Mouse (Mus musculus): Measurements from ENCODE around the gene Hist2h2be. TPM values are rescaled to one million over a fixed set of nuclear protein-coding genes. Genes with fewer than 3 reads are reported as not detected.
"Not testable (repeated sequence)": the region's sequence is repeated elsewhere in the genome, so short reads cannot be mapped to it uniquely, and the experiment has no call there.

The Hist2h2be gene
- total and polyA plus RNA-seq, 3 experiments, result 1.8 to 3.2 TPM; not detected in 1

GRCm38 (mm10) chr3:96198181-96198580 lies 22.7 kb upstream of the Hist2h2be start (continued):
- TF ChIP-seq USF2 (IDR thresholded peaks at IDR 0.05; ENCODE audit: borderline replicate concordance in 1 of 2, insufficient read depth in 1 of 2, low read depth in 1 of 2, low read length in 2 of 2) (no peak), ZC3H11A (IDR thresholded peaks at IDR 0.05; ENCODE audit: low read depth, low read length) (no peak), MYC (IDR thresholded peaks at IDR 0.05; ENCODE audit: low read depth, low read length) (peak; percentile 68; the same call in 1 of the 2 replicates), MEF2A (IDR thresholded peaks at IDR 0.05; ENCODE audit: extremely low read depth, insufficient replicate concordance, low read depth, low read length, poor library complexity, severe bottlenecking) (no peak), MXI1 (IDR thresholded peaks at IDR 0.05; ENCODE audit: low read depth, low read length) (peak; percentile 89), SMC3 (IDR thresholded peaks at IDR 0.05; ENCODE audit: low read depth, low read length) (no peak), POLR2A (IDR thresholded peaks at IDR 0.05; ENCODE audit: control insufficient read depth in 1 of 2, insufficient read depth in 1 of 2, low read depth in 1 of 2, low read length in 2 of 2, poor library complexity in 1 of 2) (peak in 1 of 2 experiments; percentile 76; a peak in 2 of 4 replicates), RCOR1 (IDR thresholded peaks at IDR 0.05; ENCODE audit: low read depth, low read length) (no peak), POLR2AphosphoS2 (IDR thresholded peaks at IDR 0.05; ENCODE audit: low read length) (peak; percentile 93), NRF1 (IDR thresholded peaks at IDR 0.05; ENCODE audit: insufficient read depth, low read depth, low read length, poor library complexity, severe bottlenecking) (no peak), ZKSCAN1 (IDR thresholded peaks at IDR 0.05; ENCODE audit: low read depth, low read length) (no peak), TAL1 (IDR thresholded peaks at IDR 0.05; ENCODE audit: low read length) (no peak), TCF12 (IDR thresholded peaks at IDR 0.05; ENCODE audit: low read depth, low read length) (peak; percentile 50; the same call in 1 of the 2 replicates), GATA1 (IDR thresholded peaks at IDR 0.05; ENCODE audit: low read depth, low read length) (no peak), GABPA (IDR thresholded peaks at IDR 0.05; ENCODE audit: low read depth, low read length) (no peak), USF1 (IDR thresholded peaks at IDR 0.05; ENCODE audit: low read depth, low read length) (peak; percentile 82)

GRCm38 (mm10) chr3:96198601-96199251 lies 22.2 kb upstream of the Hist2h2be start:
- peak; percentile 67 for DNase-seq (ENCODE audit: low read depth, low spot score)
- TF ChIP-seq GATA1 (IDR thresholded peaks at IDR 0.05; ENCODE audit: low read depth, low read length), result peak; percentile 43; the same call in 1 of the 2 replicates
- TF ChIP-seq TCF12 (IDR thresholded peaks at IDR 0.05; ENCODE audit: low read depth, low read length), result 0 out of 2 replicates have a peak, but pooled peaks have one; percentile 21
- peak; percentile 47 to 59; a peak in 1 of 4 replicates for TF ChIP-seq POLR2A (IDR thresholded peaks at IDR 0.05; ENCODE audit: control insufficient read depth in 1 of 2, insufficient read depth in 1 of 2, low read depth in 1 of 2, low read length in 2 of 2, poor library complexity in 1 of 2)
- TF ChIP-seq ETS1 (IDR thresholded peaks at IDR 0.05; ENCODE audit: low read depth, low read length), result peak; percentile 4; the same call in 1 of the 2 replicates
- TF ChIP-seq JUND (IDR thresholded peaks at IDR 0.05; ENCODE audit: low read depth, low read length), result peak; percentile 93
- TF ChIP-seq MYC (IDR thresholded peaks at IDR 0.05; ENCODE audit: low read depth, low read length), result 0 out of 2 replicates have a peak, but pooled peaks have one; percentile 6
- 0 out of 2 replicates have a peak, but pooled peaks have one; percentile 35 for TF ChIP-seq SIN3A (IDR thresholded peaks at IDR 0.05; ENCODE audit: low read length)
- peak; percentile 80 for TF ChIP-seq MXI1 (IDR thresholded peaks at IDR 0.05; ENCODE audit: low read depth, low read length)
- TF ChIP-seq ELF1 (IDR thresholded peaks at IDR 0.05; ENCODE audit: low read depth, low read length), result 0 out of 2 replicates have a peak, but pooled peaks have one; percentile 3
- TF ChIP-seq TBP (IDR thresholded peaks at IDR 0.05; ENCODE audit: low read depth, low read length), result 0 out of 2 replicates have a peak, but pooled peaks have one; percentile 8
- TF ChIP-seq MAX (IDR thresholded peaks at IDR 0.05; ENCODE audit: low read length), result peak; percentile 1; the same call in 1 of the 2 replicates
- peak; percentile 5; the same call in 1 of the 2 replicates for TF ChIP-seq BHLHE40 (IDR thresholded peaks at IDR 0.05; ENCODE audit: borderline replicate concordance, low read depth, low read length)
- peak in 1 of 2 experiments; percentile 39; a peak in 1 of 4 replicates for TF ChIP-seq EP300 (IDR thresholded peaks at IDR 0.05; ENCODE audit: low read depth in 1 of 2, low read length in 2 of 2)
- H3K9ac ChIP-seq (ENCODE audit: control insufficient read depth, low read depth, low read length, poor library complexity, severe bottlenecking), result peak overlapping the region; percentile 61
- H3K4me3 ChIP-seq (ENCODE audit: control insufficient read depth in 1 of 2, insufficient read depth in 1 of 2, low read depth in 2 of 2, low read length in 2 of 2), result peak overlapping the region; percentile 26 to 46
- H3K27me3 ChIP-seq (ENCODE audit: control insufficient read depth in 1 of 2, insufficient read depth in 2 of 2, low read length in 2 of 2); H3K79me2 ChIP-seq (ENCODE audit: control insufficient read depth, insufficient read depth, low read length, poor library complexity); H3K9me3 ChIP-seq (replicated peaks; ENCODE audit: insufficient read depth, low read length): not testable (repeated sequence)
- peaks cover 12 to 22% of the 10 kb centered on the region in 2 experiments for H3K4me1 ChIP-seq (ENCODE audit: control insufficient read depth in 1 of 2, insufficient read depth in 2 of 2, low read length in 2 of 2)
- peak overlapping the region; percentile 48 for H3K27ac ChIP-seq (ENCODE audit: control insufficient read depth, low read depth, low read length)
- peaks cover 0 to 16% of the 10 kb centered on the region in 2 experiments; a peak in 2 of 4 replicates for H3K36me3 ChIP-seq (ENCODE audit: control insufficient read depth in 1 of 2, insufficient read depth in 2 of 2, low read length in 2 of 2)

Data from MEL (cell line).